Mouse (Mus musculus) hindbrain, embryonic 11.5 days (tissue): ENCODE results near the gene Cela3b. TPM values are rescaled to one million over a fixed set of nuclear protein-coding genes. Genes with fewer than 3 reads are reported as not detected.

Source experiments
- ATAC-seq: fragments of 200-750 bp; cut with Nextera tagmentation; 2 replicates; pipeline ENCODE4 v1.8.0; 2017; ENCODE audit warnings: mild to moderate bottlenecking, moderate TSS enrichment, moderate library complexity; ENCODE audit not compliant: low FRiP score
- DNase-seq: peaks from one replicate; pipeline ENCODE4 v3.0.0-alpha.2; 2015; ENCODE audit warnings: low spot score
- H3K27ac ChIP-seq: fragments of 300-500 bp; sonication (generic); 2 replicates; pipeline ENCODE4 v1.5.1; 2014; ENCODE audit warnings: mild to moderate bottlenecking, low read depth, low read length
- H3K27me3 ChIP-seq: fragments of 300-500 bp; sonication (generic); 2 replicates; pipeline ENCODE4 v1.6.1; 2014; ENCODE audit warnings: mild to moderate bottlenecking, low read length, moderate library complexity, mixed read lengths; ENCODE audit not compliant: control insufficient read depth, insufficient read depth
- H3K36me3 ChIP-seq: fragments of 300-500 bp; sonication (generic); 2 replicates; pipeline ENCODE4 v1.6.1; 2014; ENCODE audit warnings: mild to moderate bottlenecking, low read length, moderate library complexity, mixed read lengths; ENCODE audit not compliant: control insufficient read depth, insufficient read depth
- H3K4me1 ChIP-seq: fragments of 300-500 bp; sonication (generic); replicated peaks from 2 replicates; pipeline ENCODE4 v1.6.1; 2014; ENCODE audit warnings: low read length, mixed read lengths; ENCODE audit not compliant: control insufficient read depth, insufficient read depth
- H3K4me2 ChIP-seq: fragments of 300-500 bp; sonication (generic); replicated peaks from 2 replicates; pipeline ENCODE4 v1.6.1; 2014; ENCODE audit warnings: mild to moderate bottlenecking, low read depth, low read length
- H3K4me3 ChIP-seq: fragments of 300-500 bp; sonication (generic); 2 replicates; pipeline ENCODE4 v1.5.1; 2014; ENCODE audit warnings: low read depth, low read length
- H3K9ac ChIP-seq: fragments of 300-500 bp; sonication (generic); 2 replicates; pipeline ENCODE4 v1.6.1; 2014; ENCODE audit warnings: low read depth, low read length
- H3K9me3 ChIP-seq: fragments of 300-500 bp; sonication (generic); 2 replicates; pipeline ENCODE4 v1.6.1; 2016; ENCODE audit warnings: low read length; ENCODE audit not compliant: control insufficient read depth
- WGBS: fragments of 180-500 bp; shearing (Covaris S2); extraction: QIAGEN DNeasy Blood & Tissue Kit; methylation state at CpG from one replicate; pipeline ENCODE4 v1.1.7; 2014; 5-methylcytosine and 5-hydroxymethylcytosine counted together
- polyA plus RNA-seq: library from polyadenylated mRNA; unstranded; fragments of >200 nt; fragmentation: Nextera tagmentation; extraction: Ambion mirVana; gene quantifications from 2 replicates; pipeline ENCODE4 v1.2.1, GENCODE M21; 2014

Cela3b gene
- not detected in 2 replicates for polyA plus RNA-seq

- H3K27me3 ChIP-seq = no peaks in the 10 kb centered on the region
- H3K27ac ChIP-seq = no peak within 1 kb of the TSS
- no peak within 1 kb of the TSS for H3K4me3 ChIP-seq
- ATAC-seq = no peak
- no peaks in the 10 kb centered on the region for H3K36me3 ChIP-seq
- H3K9me3 ChIP-seq = no peaks in the 10 kb centered on the region
- DNase-seq = no peak
- WGBS = 92% methylated on average over 4 of the region's 4 CpGs
- H3K9ac ChIP-seq = no peak within 1 kb of the TSS
- H3K4me2 ChIP-seq = no peak within 1 kb of the TSS
- H3K4me1 ChIP-seq = no peaks in the 10 kb centered on the region
Observed at GRCm38 (mm10) chr4:137430502-137430901, at the start of gene Cela3b. Gene Cela3b (minus strand): TSS chr4:137430540.

GRCm38 (mm10) chr4:137479757-137480156 is 49.4 kb upstream of the Cela3b start:
- Histone ChIP-seq H3K27me3 (no peaks in the 10 kb centered on the region), H3K27ac (no peak overlapping the region), H3K9ac (no peak overlapping the region), H3K4me1 (peaks cover 29% of the 10 kb centered on the region), H3K4me2 (no peak overlapping the region), H3K4me3 (no peak overlapping the region), H3K9me3 (no peaks in the 10 kb centered on the region), H3K36me3 (no peaks in the 10 kb centered on the region)
- DNase-seq = peak; percentile 54
- no peak for ATAC-seq
- WGBS = 6% methylated on average over 6 of the region's 6 CpGs

GRCm38 (mm10) chr4:137478306-137478705 is 48.0 kb upstream of the Cela3b start:
- peaks cover 29% of the 10 kb centered on the region for H3K4me1 ChIP-seq
- no peak overlapping the region for H3K4me3 ChIP-seq
- H3K27ac ChIP-seq = no peak overlapping the region
- no peak overlapping the region for H3K9ac ChIP-seq
- H3K9me3 ChIP-seq = no peaks in the 10 kb centered on the region
- 66% methylated on average over 5 of the region's 5 CpGs for WGBS
- no peaks in the 10 kb centered on the region for H3K27me3 ChIP-seq
- no peaks in the 10 kb centered on the region for H3K36me3 ChIP-seq
- DNase-seq (no peak), ATAC-seq (no peak)
- H3K4me2 ChIP-seq = no peak overlapping the region

GRCm38 (mm10) chr4:137477611-137478010 is 47.3 kb upstream of the Cela3b start:
- peaks cover 29% of the 10 kb centered on the region for H3K4me1 ChIP-seq
- H3K4me3 ChIP-seq = no peak overlapping the region
- no peak overlapping the region for H3K4me2 ChIP-seq
- H3K27ac ChIP-seq = 0 out of 2 replicates have a peak overlapping the region, but pooled peaks have one; percentile 7
- no peaks in the 10 kb centered on the region for H3K27me3 ChIP-seq
- ATAC-seq = no peak
- no peak overlapping the region for H3K9ac ChIP-seq
- no peaks in the 10 kb centered on the region for H3K36me3 ChIP-seq
- DNase-seq = no peak
- no peaks in the 10 kb centered on the region for H3K9me3 ChIP-seq
- 55% methylated on average over 6 of the region's 6 CpGs for WGBS

GRCm38 (mm10) chr4:137476761-137477237 is 46.5 kb upstream of the Cela3b start:
- H3K4me2 ChIP-seq = 0 out of 2 replicates have a peak overlapping the region, but pooled peaks have one; percentile 3
- ATAC-seq (no peak), DNase-seq (peak; percentile 17)
- H3K36me3 ChIP-seq = no peaks in the 10 kb centered on the region
- 17% methylated on average over 17 of the region's 17 CpGs for WGBS
- H3K4me3 ChIP-seq = no peak overlapping the region
- H3K9me3 ChIP-seq = no peaks in the 10 kb centered on the region
- H3K4me1 ChIP-seq = peaks cover 25% of the 10 kb centered on the region
- H3K27ac ChIP-seq = no peak overlapping the region
- no peaks in the 10 kb centered on the region for H3K27me3 ChIP-seq
- H3K9ac ChIP-seq = no peak overlapping the region

GRCm38 (mm10) chr4:137476065-137476760 is 45.9 kb upstream of the Cela3b start:
- no peaks in the 10 kb centered on the region for H3K9me3 ChIP-seq
- no peak overlapping the region for H3K9ac ChIP-seq
- peaks cover 22% of the 10 kb centered on the region for H3K4me1 ChIP-seq
- DNase-seq = peak; percentile 36
- no peak overlapping the region for H3K27ac ChIP-seq
- H3K4me2 ChIP-seq = 0 out of 2 replicates have a peak overlapping the region, but pooled peaks have one; percentile 21
- no peaks in the 10 kb centered on the region for H3K27me3 ChIP-seq
- no peaks in the 10 kb centered on the region for H3K36me3 ChIP-seq
- H3K4me3 ChIP-seq = no peak overlapping the region
- no peak for ATAC-seq
- WGBS = 32% methylated on average over 10 of the region's 10 CpGs

GRCm38 (mm10) chr4:137475271-137476050 is 45.1 kb upstream of the Cela3b start:
- no peak overlapping the region for H3K4me2 ChIP-seq
- H3K4me1 ChIP-seq = peaks cover 16% of the 10 kb centered on the region
- no peak overlapping the region for H3K27ac ChIP-seq
- H3K36me3 ChIP-seq = no peaks in the 10 kb centered on the region
- H3K27me3 ChIP-seq = no peaks in the 10 kb centered on the region
- no peaks in the 10 kb centered on the region for H3K9me3 ChIP-seq
- no peak overlapping the region for H3K9ac ChIP-seq
- DNase-seq = no peak
- ATAC-seq = no peak
- 86% methylated on average over 13 of the region's 13 CpGs for WGBS
- no peak overlapping the region for H3K4me3 ChIP-seq

- Histone ChIP-seq H3K4me2 (no peak overlapping the region), H3K36me3 (no peaks in the 10 kb centered on the region), H3K27me3 (no peaks in the 10 kb centered on the region), H3K9ac (no peak overlapping the region), H3K4me1 (peaks cover 15% of the 10 kb centered on the region), H3K4me3 (no peak overlapping the region), H3K27ac (no peak overlapping the region), H3K9me3 (no peaks in the 10 kb centered on the region)
- 94% methylated on average over 7 of the region's 7 CpGs for WGBS
- ATAC-seq (no peak), DNase-seq (no peak)
Observed at GRCm38 (mm10) chr4:137474694-137475093, 44.4 kb upstream of the Cela3b start.
